Mouse (Mus musculus) MEL (cell line): ENCODE data around the gene 2310022A10Rik.

ENCODE experiments used
- CTCF ChIP-seq, 3 experiments: IDR thresholded peaks in 2 of 3; conservative IDR thresholded peaks in 1 of 3; 2 replicates each; pipeline ENCODE4 v1.5.1; 2011 to 2012; ENCODE audit warnings: low read length in 3 of 3, low read depth in 2 of 3, mild to moderate bottlenecking in 2 of 3, improper control_type of control experiment in 1 of 3, inconsistent platforms in 1 of 3, mixed read lengths in 1 of 3, moderate library complexity in 1 of 3; ENCODE audit not compliant: control insufficient read depth in 1 of 3, insufficient read depth in 1 of 3, poor library complexity in 1 of 3, severe bottlenecking in 1 of 3
- MAX ChIP-seq: IDR thresholded peaks from 2 replicates; pipeline ENCODE4 v1.6.1; 2011; ENCODE audit warnings: low read length, improper control_type of control experiment
- NRF1 ChIP-seq: IDR thresholded peaks from 2 replicates; pipeline ENCODE4 v1.6.1; 2014; ENCODE audit warnings: low read depth, mild to moderate bottlenecking, inconsistent platforms, low read length, improper control_type of control experiment, moderate library complexity; ENCODE audit not compliant: poor library complexity, insufficient read depth, severe bottlenecking

DNA sequence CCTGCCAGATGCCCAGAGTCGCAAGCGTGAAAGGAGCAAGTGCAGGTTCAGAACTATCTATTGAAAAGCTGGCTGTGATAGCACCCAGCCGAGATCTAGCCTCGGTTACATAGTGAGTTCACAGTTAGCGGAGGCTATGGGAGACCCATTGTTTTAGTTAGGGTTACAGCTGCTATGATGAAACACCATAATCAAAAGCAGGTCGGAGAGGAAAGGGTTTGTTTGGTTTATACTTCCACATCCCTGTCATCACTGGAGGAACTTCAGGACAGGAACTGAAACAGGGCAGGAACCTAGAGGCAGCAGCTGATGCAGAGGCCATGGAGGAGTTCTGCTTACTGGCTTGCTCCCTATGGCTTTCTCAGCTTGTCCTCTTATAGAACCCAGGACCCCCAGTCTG lies 24.6 kb downstream of the 2310022A10Rik start:
- TF ChIP-seq MAX (no peak), CTCF (IDR thresholded peaks at IDR 0.05 in 2 of 3, conservative IDR thresholded peaks at IDR 0.05 in 1 of 3; ENCODE audit: control insufficient read depth in 1 of 3, insufficient read depth in 1 of 3, low read depth in 2 of 3, low read length in 3 of 3, poor library complexity in 1 of 3, severe bottlenecking in 1 of 3) (no peak), NRF1 (no peak)
